In genomic region chr11:109648510-109648909, GRCm38 (mm10) we compare ENCODE assay signal across 8 mouse cellular contexts. TPM values are rescaled to one million over a fixed set of nuclear protein-coding genes. Genes with fewer than 3 reads are reported as not detected.
DNase-seq lines count a peak whose midpoint lies in the region; ATAC-seq and TF ChIP-seq lines count a peak whose summit lies in the region.

No protein-coding gene starts in this region.

- 52% methylated on average over 7 of the region's 7 CpGs for WGBS in kidney, adult 2 months
- whole genome bisulfite sequencing in limb, embryonic 15.5 days: 39% methylated on average over 7 of the region's 7 CpGs
- WGBS in olfactory bulb, adult 2 months: 15% methylated on average over 7 of the region's 7 CpGs

- H3K36me3 ChIP-seq in kidney, adult 2 months (ENCODE audit: control insufficient read depth, insufficient read depth, low read length): no peaks in the 10 kb centered on the region
- H3K36me3 ChIP-seq in limb, embryonic 15.5 days: peaks cover 3% of the 10 kb centered on the region; the same call in 1 of the 2 replicates

- TF ChIP-seq POLR2A in kidney, adult 2 months (IDR thresholded peaks at IDR 0.05; ENCODE audit: low read depth, low read length): no peak
- TF ChIP-seq POLR2A in olfactory bulb, adult 2 months (IDR thresholded peaks at IDR 0.05; ENCODE audit: insufficient read depth, low read depth, low read length): no peak

- no peak overlapping the region for H3K9ac ChIP-seq in limb, embryonic 15.5 days

- no peak overlapping the region for H3K4me3 ChIP-seq in kidney, adult 2 months (ENCODE audit: insufficient read depth, low read depth, low read length)
- H3K4me3 ChIP-seq in limb, embryonic 15.5 days: no peak overlapping the region
- no peak overlapping the region for H3K4me3 ChIP-seq in olfactory bulb, adult 2 months (ENCODE audit: insufficient read depth, low read depth, low read length)

- H3K27me3 ChIP-seq in kidney, adult 2 months (replicated peaks; ENCODE audit: control insufficient read depth, insufficient read depth, low read length): no peaks in the 10 kb centered on the region
- H3K27me3 ChIP-seq in limb, embryonic 15.5 days: no peaks in the 10 kb centered on the region

- no peaks in the 10 kb centered on the region for H3K9me3 ChIP-seq in limb, embryonic 15.5 days

- H3K4me2 ChIP-seq in limb, embryonic 15.5 days: no peak overlapping the region

- H3K4me1 ChIP-seq in kidney, adult 2 months (ENCODE audit: control insufficient read depth, insufficient read depth, low read length): peaks cover 9% of the 10 kb centered on the region
- H3K4me1 ChIP-seq in limb, embryonic 15.5 days: peaks cover 30% of the 10 kb centered on the region
- peaks cover 12% of the 10 kb centered on the region for H3K4me1 ChIP-seq in olfactory bulb, adult 2 months (ENCODE audit: control insufficient read depth, insufficient read depth, low read length)

- peak overlapping the region; percentile 28 for H3K27ac ChIP-seq in kidney, adult 2 months (ENCODE audit: insufficient read depth, low read depth, low read length)
- H3K27ac ChIP-seq in limb, embryonic 15.5 days: peak overlapping the region; percentile 33; the same call in 1 of the 2 replicates
- H3K27ac ChIP-seq in olfactory bulb, adult 2 months (ENCODE audit: insufficient read depth, low read depth, low read length): peak overlapping the region; percentile 98

- TF ChIP-seq CTCF in kidney, adult 2 months (conservative IDR thresholded peaks at IDR 0.05; ENCODE audit: insufficient read depth, insufficient read length, low read depth, low read length): no peak
- TF ChIP-seq CTCF in olfactory bulb, adult 2 months (IDR thresholded peaks at IDR 0.05; ENCODE audit: insufficient read depth, low read depth, low read length): no peak

- no peak for ATAC-seq in limb, embryonic 15.5 days (ENCODE audit: insufficient number of reproducible peaks, low FRiP score, low TSS enrichment, low read depth)

- DNase-seq in kidney, adult 2 months: peak; percentile 48
- no peak for DNase-seq in kidney, adult 18-20 months
- peak; percentile 77 for DNase-seq in brain, adult 2 months (ENCODE audit: low read depth, low spot score)
- peak; percentile 75 for DNase-seq in heart, adult 8-10 months (ENCODE audit: low spot score)
- no peak for DNase-seq in spleen, adult 12 weeks (ENCODE audit: low spot score)
- DNase-seq in urinary bladder, adult 2 months (ENCODE audit: low spot score): no peak

RNA-seq across cellular contexts. Expression of gene Prkar1a, which starts 0.7 kb away (rescaled TPM):
- polyA plus RNA-seq in kidney, adult 2 months (2012; rRNA removed): 85.9 and 102 TPM in 2 replicates
- 100 to 1,000 TPM; 347 to 373 (median 363) TPM for total RNA-seq in heart, adult 8-10 months (2022)
- polyA plus RNA-seq in limb, embryonic 15.5 days (2015; fragmentation: Nextera tagmentation; extraction: Ambion mirVana): 309 and 355 TPM in 2 replicates
- polyA plus RNA-seq in olfactory bulb, adult 2 months (2012; ENCODE audit: insufficient read depth, insufficient read length, low replicate concordance, missing spikeins): 228 and 397 TPM in 2 replicates
- polyA plus RNA-seq in urinary bladder, adult 2 months (2012; rRNA removed): 176 and 189 TPM in 2 replicates

RNA-seq across cellular contexts. Expression of gene Wipi1, which starts 36.7 kb away (rescaled TPM):
- polyA plus RNA-seq in kidney, adult 2 months (2012; rRNA removed): 22.7 and 25.2 TPM in 2 replicates
- total RNA-seq in heart, adult 8-10 months (2022): 100 to 1,000 TPM; 110 to 141 (median 120) TPM
- polyA plus RNA-seq in limb, embryonic 15.5 days (2015; fragmentation: Nextera tagmentation; extraction: Ambion mirVana): 64.6 and 67.4 TPM in 2 replicates
- polyA plus RNA-seq in olfactory bulb, adult 2 months (2012; ENCODE audit: insufficient read depth, insufficient read length, low replicate concordance, missing spikeins): not detected in 2 replicates
- polyA plus RNA-seq in urinary bladder, adult 2 months (2012; rRNA removed): 44.9 and 49.1 TPM in 2 replicates

Comparison
In these comparisons a context has a peak if more than half of its experiments do, and no peak if none do; other contexts are left out.
1. DNase-seq: peak in kidney, adult 2 months (single experiment), brain, adult 2 months (single experiment) and heart, adult 8-10 months (single experiment); none in kidney, adult 18-20 months (single experiment), spleen, adult 12 weeks (single experiment) and urinary bladder, adult 2 months (single experiment).
2. H3K27ac ChIP-seq: peak in every context shown above with its lines; median percentile 98 in olfactory bulb, adult 2 months; 33 in limb, embryonic 15.5 days; 28 in kidney, adult 2 months.
3. RNA of gene Wipi1, which starts 36.7 kb away (polyA plus RNA-seq): 64.6 to 67.4 TPM in limb, embryonic 15.5 days, 44.9 to 49.1 TPM in urinary bladder, adult 2 months and 22.7 to 25.2 TPM in kidney, adult 2 months; not detected in olfactory bulb, adult 2 months; every median in the first group is over 10 times any median in the second.